12 mouse cellular contexts compared by ENCODE assay signal in genomic region chr5:64500866-64501265, GRCm38 (mm10).
DNase-seq lines count a peak whose midpoint lies in the region; ATAC-seq and TF ChIP-seq lines count a peak whose summit lies in the region.
"Had no signal": no experiment of that assay in that cellular context is flagged by ENCODE, and none has a peak within 500 bp of the region (broad histone marks: within the 10 kb centered on the region; RNA-seq: fewer than 3 reads in every experiment).

No protein-coding gene starts in this region.

- H3K4me3 ChIP-seq in kidney, embryonic 15.5 days (replicated peaks): no peak overlapping the region
- H3K4me3 ChIP-seq in ES-Bruce4 (ENCODE audit: low read depth, low read length): peak overlapping the region; percentile 53
- no peak overlapping the region for H3K4me3 ChIP-seq in liver, embryonic 16.5 days (ENCODE audit: low read depth, low read length)

- peak; percentile 23 for DNase-seq in kidney, adult 9 months
- peak; percentile 71 for DNase-seq in NIH3T3 (ENCODE audit: low read depth)
- no peak for DNase-seq in thymus, postnatal 10 days (ENCODE audit: low spot score in 2 of 2)
- DNase-seq: embryo, embryonic 11 days; kidney, adult 18-20 months; layer of hippocampus, postnatal 36 days had no signal

- H3K9ac ChIP-seq in kidney, embryonic 15.5 days: no peak overlapping the region
- H3K9ac ChIP-seq in ES-Bruce4 (ENCODE audit: low read depth, poor library complexity, severe bottlenecking): peak overlapping the region; percentile 80
- 0 out of 2 replicates have a peak overlapping the region, but pooled peaks have one; percentile 8 for H3K9ac ChIP-seq in liver, embryonic 16.5 days (ENCODE audit: low read depth, low read length)

- no peaks in the 10 kb centered on the region for H3K36me3 ChIP-seq in kidney, embryonic 15.5 days
- H3K36me3 ChIP-seq in ES-Bruce4 (ENCODE audit: control insufficient read depth, insufficient read depth, low read length, poor library complexity, severe bottlenecking): no peaks in the 10 kb centered on the region
- H3K36me3 ChIP-seq in liver, embryonic 16.5 days (ENCODE audit: control insufficient read depth, insufficient read depth): no peaks in the 10 kb centered on the region

- 74% methylated on average over 4 of the region's 4 CpGs for WGBS in kidney, embryonic 15.5 days
- 70% methylated on average over 4 of the region's 4 CpGs for WGBS in liver, embryonic 16.5 days (ENCODE audit: insufficient replicate concordance)

- no peak for ATAC-seq in kidney, embryonic 15.5 days (replicated peaks; ENCODE audit: low FRiP score)
- no peak for ATAC-seq in liver, embryonic 16.5 days (ENCODE audit: low read depth)
- ATAC-seq in megakaryocyte progenitor cell, adult 5-6 weeks (replicated peaks; ENCODE audit: poor library complexity): no peak
- ATAC-seq: Patski had no signal

- H3K4me2 ChIP-seq in kidney, embryonic 15.5 days: no peak overlapping the region
- peak overlapping the region; percentile 28; the same call in 1 of the 2 replicates for H3K4me2 ChIP-seq in liver, embryonic 16.5 days (ENCODE audit: low read depth, low read length)

- TF ChIP-seq EP300 in ES-Bruce4 (IDR thresholded peaks at IDR 0.05; ENCODE audit: insufficient read depth, low read depth, low read length): peak; percentile 80

- no peak for TF ChIP-seq CTCF in ES-Bruce4 (IDR thresholded peaks at IDR 0.05; ENCODE audit: low read depth, low read length)

- no peaks in the 10 kb centered on the region for H3K27me3 ChIP-seq in kidney, embryonic 15.5 days
- H3K27me3 ChIP-seq in ES-Bruce4 (ENCODE audit: control insufficient read depth, insufficient read depth, low read length, poor library complexity, severe bottlenecking): no peaks in the 10 kb centered on the region
- no peaks in the 10 kb centered on the region for H3K27me3 ChIP-seq in liver, embryonic 16.5 days (ENCODE audit: control insufficient read depth, insufficient read depth, low read depth, low read length)
- H3K27me3 ChIP-seq: Patski had no signal

- H3K27ac ChIP-seq in kidney, embryonic 15.5 days: no peak overlapping the region
- peak overlapping the region; percentile 99 for H3K27ac ChIP-seq in ES-Bruce4 (ENCODE audit: insufficient read depth, low read length)
- no peak overlapping the region for H3K27ac ChIP-seq in liver, embryonic 16.5 days (ENCODE audit: low read length)
- H3K27ac ChIP-seq: macrophage had no signal

- H3K4me1 ChIP-seq in kidney, embryonic 15.5 days: peaks cover 34% of the 10 kb centered on the region
- H3K4me1 ChIP-seq in ES-Bruce4 (ENCODE audit: control insufficient read depth, insufficient read depth, low read length): peaks cover 10% of the 10 kb centered on the region
- peaks cover 42% of the 10 kb centered on the region for H3K4me1 ChIP-seq in liver, embryonic 16.5 days (ENCODE audit: control insufficient read depth, low read depth, low read length)

- H3K9me3 ChIP-seq in kidney, embryonic 15.5 days (replicated peaks): no peaks in the 10 kb centered on the region
- H3K9me3 ChIP-seq in ES-Bruce4 (replicated peaks; ENCODE audit: control insufficient read depth, insufficient read depth, low read length, poor library complexity, severe bottlenecking): peaks cover 12% of the 10 kb centered on the region
- no peaks in the 10 kb centered on the region for H3K9me3 ChIP-seq in liver, embryonic 16.5 days (replicated peaks; ENCODE audit: control insufficient read depth, low read length)

- TF ChIP-seq POLR2A in ES-Bruce4 (IDR thresholded peaks at IDR 0.05; ENCODE audit: insufficient read depth, low read length): no peak

Comparison
In these comparisons a context has a peak if more than half of its experiments do, and no peak if none do; other contexts are left out.
1. DNase-seq: peak in kidney, adult 9 months (single experiment) and NIH3T3 (single experiment); none in thymus, postnatal 10 days (0 of 2).